Mouse (Mus musculus): ENCODE measurements around the gene Sez6l. TPM values are rescaled to one million over a fixed set of nuclear protein-coding genes. Genes with fewer than 3 reads are reported as not detected.

Sez6l gene
- polyA plus RNA-seq, 1 experiment from 2014 or later: 0.63 TPM

- H3K27ac ChIP-seq: no peak overlapping the region
- peaks cover 3% of the 10 kb centered on the region; the same call in 1 of the 2 replicates for H3K9me3 ChIP-seq
- peaks cover 8% of the 10 kb centered on the region; the same call in 1 of the 2 replicates for H3K4me1 ChIP-seq
- 68% methylated on average over 6 of the region's 6 CpGs for WGBS
- H3K27me3 ChIP-seq (ENCODE audit: insufficient read depth, poor library complexity, severe bottlenecking): peaks cover 72% of the 10 kb centered on the region
- H3K36me3 ChIP-seq: no peaks in the 10 kb centered on the region
- no peak overlapping the region for H3K4me3 ChIP-seq
- no peak for DNase-seq (ENCODE audit: low spot score)
Measured at GRCm38 (mm10) chr5:112470144-112470543, 106.8 kb downstream of the Sez6l start.

- no peaks in the 10 kb centered on the region for H3K36me3 ChIP-seq
- H3K27me3 ChIP-seq (ENCODE audit: insufficient read depth, poor library complexity, severe bottlenecking): peaks cover 72% of the 10 kb centered on the region
Measured at GRCm38 (mm10) chr5:112468986-112469581, 107.9 kb downstream of the Sez6l start.

GRCm38 (mm10) chr5:112466331-112466730 lies 110.7 kb downstream of the Sez6l start:
- no peak for DNase-seq (ENCODE audit: low spot score)
- Histone ChIP-seq H3K27ac (no peak overlapping the region), H3K36me3 (no peaks in the 10 kb centered on the region), H3K27me3 (ENCODE audit: insufficient read depth, poor library complexity, severe bottlenecking) (peaks cover 65% of the 10 kb centered on the region; the same call in 1 of the 2 replicates), H3K4me1 (no peaks in the 10 kb centered on the region), H3K9me3 (peaks cover 3% of the 10 kb centered on the region; the same call in 1 of the 2 replicates), H3K4me3 (no peak overlapping the region)
- WGBS: 79% methylated on average over 6 of the region's 6 CpGs

More at GRCm38 (mm10) chr5:112468986-112469581, 107.9 kb downstream of the Sez6l start:
- WGBS: 65% methylated on average over 4 of the region's 4 CpGs
- Histone ChIP-seq H3K27ac (no peak overlapping the region), H3K9me3 (peaks cover 3% of the 10 kb centered on the region; the same call in 1 of the 2 replicates), H3K4me1 (peaks cover 7% of the 10 kb centered on the region; the same call in 1 of the 2 replicates), H3K4me3 (no peak overlapping the region)
- DNase-seq (ENCODE audit: low spot score): no peak

- Histone ChIP-seq H3K4me1 (peaks cover 8% of the 10 kb centered on the region), H3K27me3 (ENCODE audit: insufficient read depth, poor library complexity, severe bottlenecking) (peaks cover 86% of the 10 kb centered on the region), H3K4me3 (no peak overlapping the region), H3K9me3 (no peaks in the 10 kb centered on the region), H3K27ac (no peak overlapping the region), H3K36me3 (no peaks in the 10 kb centered on the region)
- DNase-seq (ENCODE audit: low spot score): no peak
- 69% methylated on average over 3 of the region's 3 CpGs for WGBS
Measured at GRCm38 (mm10) chr5:112459903-112460302, 117.1 kb downstream of the Sez6l start.

GRCm38 (mm10) chr5:112454966-112455555 lies 121.9 kb downstream of the Sez6l start:
- H3K27ac ChIP-seq: no peak overlapping the region
- H3K9me3 ChIP-seq: no peaks in the 10 kb centered on the region
- DNase-seq (ENCODE audit: low spot score): no peak
- H3K27me3 ChIP-seq (ENCODE audit: insufficient read depth, poor library complexity, severe bottlenecking): peaks cover 89% of the 10 kb centered on the region
- H3K4me1 ChIP-seq: peaks cover 4% of the 10 kb centered on the region
- H3K36me3 ChIP-seq: no peaks in the 10 kb centered on the region
- 64% methylated on average over 12 of the region's 12 CpGs for WGBS
- H3K4me3 ChIP-seq: no peak overlapping the region

- Histone ChIP-seq H3K9me3 (no peaks in the 10 kb centered on the region), H3K27ac (no peak overlapping the region), H3K36me3 (no peaks in the 10 kb centered on the region), H3K4me1 (no peaks in the 10 kb centered on the region), H3K27me3 (ENCODE audit: insufficient read depth, poor library complexity, severe bottlenecking) (peaks cover 91% of the 10 kb centered on the region), H3K4me3 (no peak overlapping the region)
- no peak for DNase-seq (ENCODE audit: low spot score)
- 69% methylated on average over 9 of the region's 9 CpGs for WGBS
Measured at GRCm38 (mm10) chr5:112453088-112453487, 123.9 kb downstream of the Sez6l start.

- Histone ChIP-seq H3K9me3 (no peaks in the 10 kb centered on the region), H3K4me1 (no peaks in the 10 kb centered on the region), H3K27me3 (ENCODE audit: insufficient read depth, poor library complexity, severe bottlenecking) (peaks cover 69% of the 10 kb centered on the region), H3K4me3 (no peak within 1 kb of the TSS), H3K27ac (no peak within 1 kb of the TSS), H3K36me3 (no peaks in the 10 kb centered on the region)
- DNase-seq (ENCODE audit: low spot score): no peak
- 49% methylated on average over 18 of the region's 18 CpGs for WGBS
Measured at GRCm38 (mm10) chr5:112448747-112449440, 128.1 kb downstream of the Sez6l start, which contains the start of gene Gm6588. Gm6588 (plus strand) TSS chr5:112449426.

- no peak for DNase-seq (ENCODE audit: low spot score)
- no peaks in the 10 kb centered on the region for H3K9me3 ChIP-seq
- H3K36me3 ChIP-seq: no peaks in the 10 kb centered on the region
- no peaks in the 10 kb centered on the region for H3K4me1 ChIP-seq
- peaks cover 93% of the 10 kb centered on the region for H3K27me3 ChIP-seq (ENCODE audit: insufficient read depth, poor library complexity, severe bottlenecking)
- H3K4me3 ChIP-seq: no peak overlapping the region
- 59% methylated on average over 10 of the region's 10 CpGs for WGBS
- no peak overlapping the region for H3K27ac ChIP-seq
Measured at GRCm38 (mm10) chr5:112438535-112438934, 138.4 kb downstream of the Sez6l start.

- Histone ChIP-seq H3K4me3 (no peak overlapping the region), H3K27me3 (ENCODE audit: insufficient read depth, poor library complexity, severe bottlenecking) (peaks cover 92% of the 10 kb centered on the region)
Measured at GRCm38 (mm10) chr5:112433004-112433403, 144.0 kb downstream of the Sez6l start.

GRCm38 (mm10) chr5:112432033-112432432 lies 145.0 kb downstream of the Sez6l start:
- DNase-seq (ENCODE audit: low spot score): no peak
- Histone ChIP-seq H3K4me3 (no peak overlapping the region), H3K27ac (no peak overlapping the region), H3K36me3 (no peaks in the 10 kb centered on the region), H3K4me1 (peaks cover 4% of the 10 kb centered on the region; the same call in 1 of the 2 replicates), H3K9me3 (no peaks in the 10 kb centered on the region), H3K27me3 (ENCODE audit: insufficient read depth, poor library complexity, severe bottlenecking) (peaks cover 90% of the 10 kb centered on the region)
- 75% methylated on average over 5 of the region's 5 CpGs for WGBS

More at GRCm38 (mm10) chr5:112433004-112433403, 144.0 kb downstream of the Sez6l start:
- 5% methylated on average over 8 of the region's 8 CpGs for WGBS
- Histone ChIP-seq H3K27ac (no peak overlapping the region), H3K36me3 (no peaks in the 10 kb centered on the region), H3K4me1 (peaks cover 4% of the 10 kb centered on the region; the same call in 1 of the 2 replicates), H3K9me3 (no peaks in the 10 kb centered on the region)
- DNase-seq (ENCODE audit: low spot score): no peak

GRCm38 (mm10) chr5:112431120-112431775 lies 145.7 kb downstream of the Sez6l start:
- Histone ChIP-seq H3K27ac (no peak overlapping the region), H3K27me3 (ENCODE audit: insufficient read depth, poor library complexity, severe bottlenecking) (peaks cover 88% of the 10 kb centered on the region), H3K36me3 (no peaks in the 10 kb centered on the region), H3K4me1 (peaks cover 4% of the 10 kb centered on the region; the same call in 1 of the 2 replicates), H3K4me3 (no peak overlapping the region), H3K9me3 (no peaks in the 10 kb centered on the region)
- 30% methylated on average over 14 of the region's 14 CpGs for WGBS
- no peak for DNase-seq (ENCODE audit: low spot score)

GRCm38 (mm10) chr5:112428944-112429343 lies 148.0 kb downstream of the Sez6l start:
- Histone ChIP-seq H3K4me1 (peaks cover 4% of the 10 kb centered on the region; the same call in 1 of the 2 replicates), H3K36me3 (no peaks in the 10 kb centered on the region), H3K4me3 (peak overlapping the region; percentile 30; the same call in 1 of the 2 replicates), H3K9me3 (no peaks in the 10 kb centered on the region), H3K27ac (no peak overlapping the region), H3K27me3 (ENCODE audit: insufficient read depth, poor library complexity, severe bottlenecking) (peaks cover 88% of the 10 kb centered on the region)
- 17% methylated on average over 19 of the region's 19 CpGs for WGBS
- peak; percentile 87 for DNase-seq (ENCODE audit: low spot score)
